Mouse (Mus musculus): ENCODE results near the gene Ccr3. TPM values are rescaled to one million over a fixed set of nuclear protein-coding genes. Genes with fewer than 3 reads are reported as not detected.
"Not testable (repeated sequence)": the region's sequence is repeated elsewhere in the genome, so short reads cannot be mapped to it uniquely, and the experiment has no call there.

Gene Ccr3
- not detected for polyA plus RNA-seq (2012; fragmentation: generic; extraction: Trizol)
- long read RNA-seq, experiment 1 = 0 reads
- long read RNA-seq, experiment 2 = 0 reads

DNA sequence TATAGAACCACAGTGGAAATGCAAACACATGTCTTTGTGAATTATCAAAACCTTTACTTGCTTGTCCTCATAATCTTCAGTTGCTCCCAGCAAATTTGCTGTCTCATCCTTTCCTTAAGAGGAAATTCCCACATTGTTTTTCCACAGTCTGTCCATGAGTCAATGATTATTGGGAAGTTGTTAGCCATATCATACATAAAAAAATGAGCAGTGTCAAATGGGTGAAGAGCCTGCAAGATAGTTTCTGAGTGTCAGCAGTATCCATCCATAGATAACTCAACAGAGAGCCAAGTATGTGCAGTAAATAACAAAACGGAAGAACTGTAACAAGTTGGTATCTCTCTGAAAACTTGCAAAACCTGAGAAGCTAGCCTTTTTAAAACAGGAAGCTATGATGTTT lies at the start of gene Ccr3:
Gene Ccr3, plus strand, starts transcription at position 301 of the 400 bp plus-strand sequence.
- no peak within 1 kb of the TSS for H3ac ChIP-seq (ENCODE audit: control insufficient read depth, insufficient read length, low read depth)

DNA sequence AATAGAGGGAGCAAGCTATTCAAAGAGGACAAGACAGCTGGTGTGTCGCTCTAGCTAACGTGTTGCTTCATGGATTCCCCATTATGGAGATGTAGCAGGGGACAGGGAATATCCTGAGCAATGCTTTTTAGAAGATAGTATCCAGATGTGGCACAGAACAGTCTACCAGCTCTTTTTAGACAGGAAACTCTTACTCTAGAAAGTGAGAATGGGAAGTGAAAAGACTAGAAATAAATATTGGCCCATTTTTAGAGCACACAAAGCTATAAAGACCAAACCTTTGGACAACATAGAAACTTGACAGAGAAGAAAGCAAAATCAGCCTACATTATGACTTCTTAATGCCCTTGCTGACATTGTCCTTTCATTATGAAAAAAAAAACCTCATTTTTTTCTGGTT lies 46.1 kb upstream of the Ccr3 start:
- Histone ChIP-seq H3K4me3 (ENCODE audit: insufficient read depth, poor library complexity, severe bottlenecking) (no peak overlapping the region), H3K36me3 (ENCODE audit: control insufficient read depth, insufficient read depth) (no peaks in the 10 kb centered on the region), H3ac (ENCODE audit: control insufficient read depth, insufficient read length, low read depth) (no peak overlapping the region), H3K27me3 (ENCODE audit: control insufficient read depth, insufficient read depth, insufficient read length) (no peaks in the 10 kb centered on the region), H3K79me2 (ENCODE audit: control insufficient read depth, insufficient read depth) (no peaks in the 10 kb centered on the region), H3K79me3 (ENCODE audit: low read depth) (no peaks in the 10 kb centered on the region)
- TF ChIP-seq MYOG (IDR thresholded peaks at IDR 0.05; ENCODE audit: control insufficient read depth, extremely low read depth, insufficient read length) (no peak), USF1 (IDR thresholded peaks at IDR 0.05; ENCODE audit: low read depth) (no peak), CTCF (IDR thresholded peaks at IDR 0.05; ENCODE audit: control insufficient read depth, insufficient read depth, insufficient read length) (no peak), MAX (IDR thresholded peaks at IDR 0.05) (no peak), FOSL1 (IDR thresholded peaks at IDR 0.05; ENCODE audit: insufficient read depth, low read length, poor library complexity, severe bottlenecking) (no peak)

More for the DNA sequence above, at the start of gene Ccr3:
- H3K4me3 ChIP-seq (ENCODE audit: insufficient read depth, poor library complexity, severe bottlenecking) = no peak within 1 kb of the TSS
- no peaks in the 10 kb centered on the region for H3K79me3 ChIP-seq (ENCODE audit: low read depth)
- no peaks in the 10 kb centered on the region for H3K27me3 ChIP-seq (ENCODE audit: control insufficient read depth, insufficient read depth, insufficient read length)
- H3K36me3 ChIP-seq (ENCODE audit: control insufficient read depth, insufficient read depth) = no peaks in the 10 kb centered on the region
- H3K79me2 ChIP-seq (ENCODE audit: control insufficient read depth, insufficient read depth) = no peaks in the 10 kb centered on the region
- no peak for TF ChIP-seq CEBPB (IDR thresholded peaks at IDR 0.05; ENCODE audit: low read depth)
- TF ChIP-seq MAX (IDR thresholded peaks at IDR 0.05) = no peak
- TF ChIP-seq USF1 (IDR thresholded peaks at IDR 0.05; ENCODE audit: low read depth) = no peak
- TF ChIP-seq MYOG (IDR thresholded peaks at IDR 0.05; ENCODE audit: control insufficient read depth, extremely low read depth, insufficient read length) = no peak
- no peak for TF ChIP-seq FOSL1 (IDR thresholded peaks at IDR 0.05; ENCODE audit: insufficient read depth, low read length, poor library complexity, severe bottlenecking)
- no peak for TF ChIP-seq MYOD1 (IDR thresholded peaks at IDR 0.05; ENCODE audit: control insufficient read depth, insufficient read length, low read depth)

DNA sequence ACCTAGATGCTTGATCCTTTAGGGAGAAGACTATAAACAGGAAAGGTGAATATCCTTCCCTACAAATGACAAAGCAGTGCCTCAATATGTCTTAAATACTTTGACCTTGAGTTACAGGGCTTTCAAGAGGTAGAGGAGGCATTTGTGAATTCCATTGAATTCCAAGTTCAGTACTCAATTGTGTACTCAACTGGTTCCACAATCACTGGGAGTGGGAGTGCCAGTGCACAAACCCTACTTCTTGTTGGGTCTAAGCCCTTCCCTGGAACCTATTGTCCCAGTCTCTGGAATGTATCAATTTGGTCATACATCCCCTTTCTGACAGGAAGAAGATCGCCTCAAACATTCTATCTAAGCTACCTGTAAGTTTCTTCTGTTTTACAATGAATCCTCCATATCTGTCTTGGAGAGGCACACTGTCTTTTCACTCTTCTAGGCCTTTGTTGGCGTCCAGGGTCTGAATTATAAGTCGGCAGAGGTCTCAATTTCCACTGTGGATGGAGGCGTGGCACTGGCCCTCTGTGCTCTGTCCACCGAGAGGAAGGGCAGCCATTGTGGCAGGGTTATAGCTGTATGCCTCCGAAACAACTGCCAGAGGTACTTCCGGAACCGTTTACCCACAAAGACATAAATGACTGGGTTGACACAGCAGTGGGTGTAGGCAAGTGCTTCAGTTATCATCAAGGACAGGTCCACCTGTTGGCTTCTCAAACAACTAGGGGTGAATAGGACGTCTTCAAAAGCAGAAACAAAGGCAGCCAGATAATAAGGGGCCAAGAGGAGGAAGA lies 44.7 kb upstream of the Ccr3 start:
- H3K79me2 ChIP-seq (ENCODE audit: control insufficient read depth, insufficient read depth) = no peaks in the 10 kb centered on the region
- H3K79me3 ChIP-seq (ENCODE audit: low read depth) = no peaks in the 10 kb centered on the region
- H3K4me3 ChIP-seq (ENCODE audit: insufficient read depth, poor library complexity, severe bottlenecking) = no peak overlapping the region
- no peaks in the 10 kb centered on the region for H3K27me3 ChIP-seq (ENCODE audit: control insufficient read depth, insufficient read depth, insufficient read length)
- H3ac ChIP-seq (ENCODE audit: control insufficient read depth, insufficient read length, low read depth) = no peak overlapping the region
- TF ChIP-seq MAX (IDR thresholded peaks at IDR 0.05) = no peak
- TF ChIP-seq FOSL1 (IDR thresholded peaks at IDR 0.05; ENCODE audit: insufficient read depth, low read length, poor library complexity, severe bottlenecking) = no peak
- no peak for TF ChIP-seq USF1 (IDR thresholded peaks at IDR 0.05; ENCODE audit: low read depth)
- TF ChIP-seq MYOG (IDR thresholded peaks at IDR 0.05; ENCODE audit: control insufficient read depth, extremely low read depth, insufficient read length) = no peak
- TF ChIP-seq CTCF (IDR thresholded peaks at IDR 0.05; ENCODE audit: control insufficient read depth, insufficient read depth, insufficient read length) = no peak
- TF ChIP-seq CEBPB (IDR thresholded peaks at IDR 0.05; ENCODE audit: low read depth) = no peak
- no peak for TF ChIP-seq MYOD1 (IDR thresholded peaks at IDR 0.05; ENCODE audit: control insufficient read depth, insufficient read length, low read depth)
- no peaks in the 10 kb centered on the region for H3K36me3 ChIP-seq (ENCODE audit: control insufficient read depth, insufficient read depth)

DNA sequence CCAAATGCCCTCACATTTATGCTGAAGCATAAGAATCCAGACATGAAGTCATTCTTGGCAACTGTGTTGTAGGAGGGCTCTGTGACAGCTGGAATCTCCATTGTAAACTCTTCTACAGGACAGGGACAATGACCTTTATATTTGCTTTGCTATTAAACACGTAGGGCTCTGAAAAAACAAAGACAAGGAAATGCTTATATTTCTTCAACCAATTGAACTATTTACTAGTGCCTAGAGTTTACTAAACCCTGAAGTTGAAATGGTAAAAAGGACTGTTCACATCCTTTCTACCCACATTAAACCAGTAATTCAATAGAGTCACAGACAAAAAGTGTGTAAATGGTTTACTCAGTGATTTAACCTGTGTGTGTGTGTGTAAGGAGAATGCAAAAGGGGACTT lies 43.5 kb upstream of the Ccr3 start, which contains the start of gene Ccr1l1:
Gene Ccr1l1, minus strand, starts transcription at position 101 of the 400 bp plus-strand sequence.
- H3K79me2 ChIP-seq (ENCODE audit: control insufficient read depth, insufficient read depth) = no peaks in the 10 kb centered on the region
- no peaks in the 10 kb centered on the region for H3K36me3 ChIP-seq (ENCODE audit: control insufficient read depth, insufficient read depth)
- H3K79me3 ChIP-seq (ENCODE audit: low read depth) = no peaks in the 10 kb centered on the region
- no peak within 1 kb of the TSS for H3ac ChIP-seq (ENCODE audit: control insufficient read depth, insufficient read length, low read depth)
- TF ChIP-seq USF1 (IDR thresholded peaks at IDR 0.05; ENCODE audit: low read depth) = no peak
- TF ChIP-seq CEBPB (IDR thresholded peaks at IDR 0.05; ENCODE audit: low read depth) = no peak
- no peak for TF ChIP-seq FOSL1 (IDR thresholded peaks at IDR 0.05; ENCODE audit: insufficient read depth, low read length, poor library complexity, severe bottlenecking)
- TF ChIP-seq CTCF (IDR thresholded peaks at IDR 0.05; ENCODE audit: control insufficient read depth, insufficient read depth, insufficient read length) = no peak
- no peak for TF ChIP-seq MYOD1 (IDR thresholded peaks at IDR 0.05; ENCODE audit: control insufficient read depth, insufficient read length, low read depth)
- no peak for TF ChIP-seq MAX (IDR thresholded peaks at IDR 0.05)
- TF ChIP-seq MYOG (IDR thresholded peaks at IDR 0.05; ENCODE audit: control insufficient read depth, extremely low read depth, insufficient read length) = no peak
- no peaks in the 10 kb centered on the region for H3K27me3 ChIP-seq (ENCODE audit: control insufficient read depth, insufficient read depth, insufficient read length)
- H3K4me3 ChIP-seq (ENCODE audit: insufficient read depth, poor library complexity, severe bottlenecking) = no peak within 1 kb of the TSS

DNA sequence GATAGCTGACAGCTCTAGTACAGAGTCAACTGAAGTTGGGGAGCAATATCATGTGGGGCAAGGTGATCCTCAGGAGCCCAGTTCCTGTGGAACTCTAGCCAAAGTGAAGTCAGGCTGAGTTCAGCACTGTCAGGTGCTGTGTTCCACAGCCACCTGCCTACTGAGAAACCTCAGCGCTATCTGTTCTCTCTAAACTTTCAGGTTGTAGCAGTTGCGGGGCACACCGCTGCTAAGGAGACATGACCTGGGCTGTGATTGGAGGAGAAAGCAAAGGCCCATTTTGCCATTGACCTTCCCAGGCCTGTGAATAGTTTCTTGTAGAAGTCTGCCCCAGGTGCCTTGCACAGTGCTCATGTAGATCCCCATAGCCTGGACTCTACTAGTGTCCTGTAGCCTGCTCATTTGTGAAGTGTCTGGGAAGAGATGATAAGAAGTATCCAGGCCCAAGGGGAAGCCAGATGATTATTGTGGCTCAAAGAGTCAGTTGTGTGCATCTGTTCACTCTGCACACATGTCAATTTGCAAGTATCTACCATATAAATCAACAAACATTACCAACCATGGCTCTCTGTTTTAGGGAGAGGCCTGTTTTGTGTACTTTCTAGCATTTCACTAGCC lies 40.8 kb upstream of the Ccr3 start:
- H3K27me3 ChIP-seq (ENCODE audit: control insufficient read depth, insufficient read depth, insufficient read length); H3K79me3 ChIP-seq (ENCODE audit: low read depth); H3K36me3 ChIP-seq (ENCODE audit: control insufficient read depth, insufficient read depth); H3K79me2 ChIP-seq (ENCODE audit: control insufficient read depth, insufficient read depth); H3K4me3 ChIP-seq (ENCODE audit: insufficient read depth, poor library complexity, severe bottlenecking); H3ac ChIP-seq (ENCODE audit: control insufficient read depth, insufficient read length, low read depth): not testable (repeated sequence)

DNA sequence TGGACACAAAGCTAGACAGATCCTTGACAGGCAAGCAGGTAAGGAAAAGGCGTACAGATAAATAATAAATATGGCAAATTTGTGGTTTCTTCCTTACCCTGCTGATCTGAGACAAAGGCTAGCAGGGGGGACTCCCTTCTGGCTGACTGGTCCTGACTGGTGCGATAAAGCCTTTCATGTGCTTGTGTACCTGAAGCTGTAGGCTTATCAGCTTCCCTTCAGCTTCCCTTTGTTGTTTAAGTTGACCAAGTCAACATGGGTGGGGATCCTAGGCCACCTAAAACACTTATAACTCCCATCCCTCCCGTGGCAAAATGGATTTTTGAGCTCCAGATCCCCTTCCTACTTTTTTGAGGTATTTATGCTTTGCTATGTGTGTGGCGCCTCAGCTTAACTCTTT lies 39.9 kb upstream of the Ccr3 start:
- Histone ChIP-seq H3ac (ENCODE audit: control insufficient read depth, insufficient read length, low read depth) (no peak overlapping the region), H3K36me3 (ENCODE audit: control insufficient read depth, insufficient read depth) (no peaks in the 10 kb centered on the region), H3K27me3 (ENCODE audit: control insufficient read depth, insufficient read depth, insufficient read length) (no peaks in the 10 kb centered on the region), H3K79me2 (ENCODE audit: control insufficient read depth, insufficient read depth) (no peaks in the 10 kb centered on the region), H3K4me3 (ENCODE audit: insufficient read depth, poor library complexity, severe bottlenecking) (no peak overlapping the region), H3K79me3 (ENCODE audit: low read depth) (no peaks in the 10 kb centered on the region)
- TF ChIP-seq CEBPB (IDR thresholded peaks at IDR 0.05; ENCODE audit: low read depth) = no peak
- no peak for TF ChIP-seq FOSL1 (IDR thresholded peaks at IDR 0.05; ENCODE audit: insufficient read depth, low read length, poor library complexity, severe bottlenecking)
- no peak for TF ChIP-seq MAX (IDR thresholded peaks at IDR 0.05)
- no peak for TF ChIP-seq MYOG (IDR thresholded peaks at IDR 0.05; ENCODE audit: control insufficient read depth, extremely low read depth, insufficient read length)
- TF ChIP-seq MYOD1 (IDR thresholded peaks at IDR 0.05; ENCODE audit: control insufficient read depth, insufficient read length, low read depth) = no peak
- no peak for TF ChIP-seq USF1 (IDR thresholded peaks at IDR 0.05; ENCODE audit: low read depth)
- no peak for TF ChIP-seq CTCF (IDR thresholded peaks at IDR 0.05; ENCODE audit: control insufficient read depth, insufficient read depth, insufficient read length)

All from C2C12 (cell line).